Mouse (Mus musculus): Measurements from ENCODE around the gene Cldn12.

The Cldn12 gene

DNA sequence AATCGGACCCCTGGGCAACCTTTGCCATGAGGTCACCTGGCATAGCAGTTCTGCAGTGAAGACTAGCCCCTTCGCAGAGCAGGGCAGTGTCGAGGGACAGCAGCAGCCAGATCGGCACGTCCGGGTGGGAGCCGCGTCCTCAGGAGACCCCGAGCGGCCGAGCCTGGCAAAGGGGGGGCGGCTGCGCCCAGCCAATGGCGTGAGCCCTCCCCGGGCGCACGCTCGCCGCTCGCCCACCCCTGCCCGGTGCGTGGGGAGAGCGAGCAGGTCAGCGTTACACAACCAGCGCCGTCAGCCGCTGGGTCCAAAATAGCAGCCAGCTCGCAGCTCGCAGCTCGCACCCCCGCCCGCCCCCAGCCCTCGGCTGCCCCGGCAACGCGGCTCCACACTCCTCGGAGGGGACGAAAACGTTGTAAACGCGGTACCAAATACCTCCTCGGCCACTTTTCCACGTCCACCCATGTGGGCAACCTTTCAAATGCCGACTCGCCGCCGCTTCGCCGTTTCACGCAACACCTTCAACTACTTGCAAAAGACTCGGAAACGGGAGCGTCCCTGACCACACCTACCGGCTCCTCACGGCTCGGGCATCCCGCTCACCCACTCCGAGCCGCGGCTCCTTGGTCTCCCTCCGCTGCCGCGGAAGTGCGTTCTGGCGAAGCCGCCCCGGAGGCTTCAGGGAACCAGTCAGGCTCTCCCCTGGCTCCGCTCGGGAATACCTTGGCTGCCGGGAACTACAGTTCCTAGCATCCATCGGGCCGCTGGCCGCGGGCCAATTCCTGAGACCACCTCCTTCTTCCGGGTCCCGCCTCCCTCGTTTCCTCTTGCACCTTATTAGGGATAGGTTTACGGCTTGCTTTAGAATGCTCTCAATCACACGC lies at the start of gene Cldn12:
Gene Cldn12 (minus strand): TSS at position 763 of the 881 bp plus-strand sequence.
- peak; percentile 99 for DNase-seq

DNA sequence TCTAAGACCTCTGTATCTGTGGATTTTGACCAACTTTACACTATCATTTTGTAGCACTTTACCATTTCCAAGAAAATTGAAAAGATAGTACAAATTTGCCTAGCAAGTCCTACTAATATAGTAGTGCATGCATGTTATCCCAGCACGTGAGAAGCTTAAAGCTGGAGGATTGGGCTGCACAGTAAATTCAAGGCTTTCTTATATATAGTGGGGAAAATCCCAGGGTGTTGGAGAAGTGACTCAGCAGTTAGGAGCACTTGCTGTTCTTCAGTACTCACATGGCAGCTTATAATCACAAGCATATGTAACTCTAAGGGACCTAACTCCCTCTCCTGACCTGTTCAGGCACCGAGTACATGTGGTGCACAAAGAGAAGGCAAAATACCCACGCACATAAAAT lies 47.7 kb upstream of the Cldn12 start:
- no peak for DNase-seq

DNA sequence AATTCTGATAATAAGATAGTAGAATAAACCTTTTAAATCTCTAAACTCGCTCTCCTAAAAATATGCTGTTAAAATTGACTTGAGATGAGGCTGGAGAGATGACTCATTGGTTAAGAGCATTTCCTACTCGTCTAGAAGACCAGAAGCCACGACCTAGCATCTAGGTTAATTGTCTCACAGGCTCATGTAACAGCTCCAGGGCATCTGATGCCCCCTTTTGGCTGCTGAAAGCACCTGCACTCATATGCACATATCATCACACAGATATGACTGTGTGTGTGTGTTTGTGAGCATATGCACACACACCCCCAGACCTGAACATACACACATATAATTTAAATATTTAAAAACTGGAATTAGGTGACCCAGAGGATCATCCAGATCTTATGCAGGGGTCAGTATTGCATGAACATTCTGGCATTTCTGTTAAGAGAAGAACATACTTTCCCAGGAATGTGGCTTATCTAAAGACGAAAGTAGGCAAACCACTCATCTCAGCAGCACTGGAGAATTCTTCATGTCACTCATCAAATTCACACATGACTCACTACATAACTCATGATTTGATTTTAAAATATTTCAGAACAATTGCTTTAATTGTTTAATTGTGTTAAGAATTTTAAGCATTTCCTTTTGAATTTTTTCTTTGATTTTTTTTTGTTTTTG lies 46.4 kb upstream of the Cldn12 start:
- DNase-seq: no peak

- no peak for DNase-seq
Measured at GRCm38 (mm10) chr5:5559798-5560197, 45.0 kb upstream of the Cldn12 start.

GRCm38 (mm10) chr5:5559079-5559740 lies 44.5 kb upstream of the Cldn12 start, which contains the start of gene Gtpbp10:
Gene Gtpbp10, minus strand, starts transcription at chr5:5559538.
- DNase-seq: peak; percentile 94

GRCm38 (mm10) chr5:5551110-5551509 lies 36.4 kb upstream of the Cldn12 start:
- no peak for DNase-seq

- DNase-seq: no peak
Measured at GRCm38 (mm10) chr5:5540385-5540784, 25.6 kb upstream of the Cldn12 start.

DNA sequence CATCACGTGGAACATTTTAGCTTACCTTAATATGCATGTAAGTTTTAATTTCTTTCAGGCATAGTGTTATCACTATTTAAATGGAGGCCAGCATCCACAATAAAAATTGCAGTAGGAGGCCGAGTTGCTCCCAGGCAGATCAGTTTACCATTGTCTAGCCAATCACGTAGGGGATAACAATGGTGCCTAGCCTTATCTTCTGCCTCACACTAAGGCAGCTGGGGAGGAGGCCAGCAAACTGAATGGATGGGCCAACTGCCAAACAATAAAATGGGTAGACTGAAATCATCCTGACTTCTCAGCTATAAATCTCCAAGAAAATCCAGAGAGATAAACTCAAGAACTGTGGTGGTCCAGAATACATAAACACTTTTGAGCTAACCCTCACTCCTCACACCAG lies 25.0 kb upstream of the Cldn12 start:
- no peak for DNase-seq

- DNase-seq: no peak
Measured at GRCm38 (mm10) chr5:5536131-5536530, 21.4 kb upstream of the Cldn12 start.

- no peak for DNase-seq
Measured at GRCm38 (mm10) chr5:5533656-5534420, 19.1 kb upstream of the Cldn12 start.

DNA sequence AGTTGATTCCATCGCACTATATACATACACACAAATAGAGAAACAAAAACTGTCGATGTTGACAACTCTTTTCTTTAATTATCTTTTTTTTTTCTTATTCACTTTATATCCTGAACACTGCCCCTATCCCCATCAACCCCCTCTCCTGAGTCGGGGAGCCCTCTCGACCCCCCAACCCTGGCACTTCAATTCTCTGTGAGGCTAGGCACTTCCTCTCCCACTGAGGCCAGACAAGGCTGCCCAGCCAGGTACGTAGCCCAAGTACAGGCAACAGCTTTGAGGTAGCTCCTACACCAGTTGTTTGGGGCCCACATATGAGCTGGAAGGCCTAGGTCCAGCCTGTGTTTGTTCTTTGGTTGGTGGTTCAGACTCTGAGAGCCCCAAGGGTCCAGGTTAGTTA lies 653 bp upstream of the Cldn12 start:
- DNase-seq: no peak

DNA sequence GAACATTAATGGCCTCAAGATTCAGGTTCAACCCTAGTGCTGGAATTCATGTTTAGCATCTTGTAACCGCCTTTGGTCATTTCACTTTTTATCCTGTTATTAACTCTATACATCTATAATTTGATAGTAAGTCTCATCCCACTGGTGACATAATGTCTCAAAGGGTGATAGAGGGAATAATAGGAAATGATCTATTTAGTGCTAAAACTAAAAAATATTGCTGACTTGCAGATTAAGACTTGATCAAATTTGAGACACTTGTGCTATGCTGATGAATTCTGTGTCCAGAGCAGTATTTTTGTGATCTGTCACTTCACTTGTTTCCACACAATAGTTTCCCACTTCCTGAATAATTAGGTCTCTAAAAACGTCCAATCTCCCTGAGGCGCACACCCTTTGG lies 3.4 kb downstream of the Cldn12 start:
- no peak for DNase-seq

DNA sequence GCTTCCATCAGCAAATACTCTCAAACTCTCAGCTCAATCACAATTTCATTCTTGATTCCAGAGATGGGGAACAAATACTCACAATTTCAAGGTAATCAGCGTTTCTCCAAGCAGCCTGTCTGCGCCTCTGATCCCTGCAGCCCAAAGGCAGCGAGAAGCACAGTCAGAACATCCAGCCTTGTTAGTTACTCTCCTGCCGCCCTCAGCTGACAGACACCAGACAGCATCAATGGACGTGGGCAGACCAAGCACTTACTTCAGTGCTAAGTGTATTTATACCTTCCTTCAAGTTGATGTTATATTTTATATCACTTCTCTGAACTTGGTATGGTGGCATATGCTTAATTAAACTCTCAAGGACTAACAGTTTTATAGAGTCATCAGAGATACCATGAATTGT lies 3.8 kb downstream of the Cldn12 start:
- DNase-seq: no peak

GRCm38 (mm10) chr5:5510304-5510887 lies 4.4 kb downstream of the Cldn12 start:
- DNase-seq: peak; percentile 50

GRCm38 (mm10) chr5:5508231-5508630 lies 6.5 kb downstream of the Cldn12 start:
- no peak for DNase-seq

DNA sequence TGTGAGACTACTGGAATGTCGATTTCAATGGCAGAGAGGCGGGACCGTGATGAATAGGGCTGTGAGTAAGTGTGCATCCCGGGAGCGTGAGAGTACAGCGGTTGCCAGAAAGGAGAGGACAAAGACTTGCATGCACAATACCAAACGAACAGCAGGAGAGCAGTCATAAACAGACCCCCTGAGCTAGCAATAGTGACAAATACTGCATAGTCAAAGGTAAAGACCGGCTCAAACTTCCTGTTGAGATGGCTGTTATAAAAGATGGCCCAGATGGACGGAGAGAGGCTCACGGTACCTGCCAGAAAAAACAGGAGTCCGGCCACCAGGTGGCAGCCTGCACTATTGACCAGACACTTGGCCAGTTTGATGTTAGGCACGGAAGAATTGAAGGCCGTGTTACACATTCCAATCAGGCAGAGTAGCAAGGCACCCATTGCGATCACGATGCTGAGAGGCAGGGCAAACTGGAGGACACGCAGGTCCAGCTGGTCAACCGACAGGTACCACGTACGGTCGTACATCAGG lies 7.0 kb downstream of the Cldn12 start:
- peak; percentile 66 for DNase-seq

GRCm38 (mm10) chr5:5504456-5504855 lies 10.3 kb downstream of the Cldn12 start:
- DNase-seq: no peak

GRCm38 (mm10) chr5:5503381-5503780 lies 11.4 kb downstream of the Cldn12 start:
- DNase-seq: no peak

DNA sequence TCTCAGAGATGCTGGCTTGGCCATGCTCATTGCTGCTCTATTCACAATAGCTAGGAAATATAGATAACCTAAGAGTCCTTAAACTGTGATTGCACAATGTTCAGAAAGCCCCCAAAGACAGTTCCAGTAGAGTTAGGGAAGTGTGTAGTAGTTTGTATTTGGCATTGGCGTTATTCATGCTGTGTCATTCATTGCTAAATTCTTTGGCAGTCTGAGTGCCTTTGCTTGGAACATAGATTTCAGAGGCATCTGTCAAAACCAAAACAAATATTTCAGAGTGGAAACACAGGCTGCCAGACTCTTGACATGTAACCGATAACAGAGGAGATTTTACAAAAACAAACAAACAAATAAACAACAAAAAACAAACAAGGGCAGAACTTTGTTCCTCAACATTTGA lies 13.2 kb downstream of the Cldn12 start:
- DNase-seq: no peak

GRCm38 (mm10) chr5:5496393-5496792 lies 18.4 kb downstream of the Cldn12 start:
- DNase-seq: no peak

- DNase-seq: no peak
Measured at GRCm38 (mm10) chr5:5495042-5495441, 19.7 kb downstream of the Cldn12 start.

All from right cerebral cortex, postnatal 4 days (tissue).